Mouse (Mus musculus) thymus, postnatal 25 days (tissue): ENCODE measurements around the gene Tmem223.

Experiments used
- DNase-seq: peaks from one replicate; pipeline ENCODE4 v3.0.0; 2022

Tmem223 gene

GRCm38 (mm10) chr19:8803879-8804660, 33.3 kb downstream of the Tmem223 start:
- no peak for DNase-seq

GRCm38 (mm10) chr19:8806810-8807209, 36.0 kb downstream of the Tmem223 start:
- DNase-seq = no peak

GRCm38 (mm10) chr19:8815812-8816211, 45.0 kb downstream of the Tmem223 start:
- no peak for DNase-seq

- no peak for DNase-seq
Observed at GRCm38 (mm10) chr19:8817001-8817400, 46.2 kb downstream of the Tmem223 start.

GRCm38 (mm10) chr19:8818301-8818798, 47.6 kb downstream of the Tmem223 start:
- DNase-seq = no peak

GRCm38 (mm10) chr19:8818801-8819595, 48.2 kb downstream of the Tmem223 start, which contains the start of gene Ttc9c:
Gene Ttc9c (minus strand): TSS chr19:8819333.
- DNase-seq = peak; percentile 92

- DNase-seq = peak; percentile 97
Observed at GRCm38 (mm10) chr19:8819596-8820423, 49.0 kb downstream of the Tmem223 start, which contains the start of gene Hnrnpul2. Gene Hnrnpul2 (plus strand): TSS chr19:8820010.

- DNase-seq = no peak
Observed at GRCm38 (mm10) chr19:8820424-8820956, 49.7 kb downstream of the Tmem223 start.

GRCm38 (mm10) chr19:8821146-8821545, 50.4 kb downstream of the Tmem223 start:
- DNase-seq = no peak
